ENCODE assay signal across 8 mouse cellular contexts in the genomic region with DNA sequence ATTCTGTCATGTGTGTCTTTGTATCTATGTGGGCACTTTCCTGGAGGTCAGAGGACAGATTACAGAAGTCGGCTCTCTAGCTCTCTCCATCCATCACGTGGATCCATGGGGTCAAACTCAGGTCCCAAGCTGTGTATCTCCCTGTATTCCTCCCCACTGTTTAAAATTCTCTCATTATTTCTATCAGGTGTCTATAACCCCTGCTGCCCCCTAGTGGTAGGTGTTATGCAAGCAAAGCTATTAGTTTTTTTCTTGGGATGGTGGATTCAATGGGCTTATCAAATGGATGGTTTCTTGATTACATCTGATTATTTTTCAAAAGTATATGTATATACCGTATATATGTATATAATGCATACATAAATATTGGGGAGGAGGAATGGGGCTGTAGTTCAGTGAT. TPM values are rescaled to one million over a fixed set of nuclear protein-coding genes. Genes with fewer than 3 reads are reported as not detected.
DNase-seq lines count a peak whose midpoint lies in the region; ATAC-seq lines count a peak whose summit lies in the region.

No protein-coding gene starts in this region.

- no peak for ATAC-seq in granulocyte monocyte progenitor cell, adult 5-6 weeks (replicated peaks; ENCODE audit: poor library complexity, severe bottlenecking)

- peak; percentile 54 to 87 for DNase-seq in heart, adult 18-20 months
- no peak for DNase-seq in heart, adult 11 months
- DNase-seq in 3T3-L1 (ENCODE audit: low read depth, low spot score), result peak; percentile 82
- DNase-seq in T-cell, adult 2 months (ENCODE audit: low spot score), result peak; percentile 62
- DNase-seq in embryo, embryonic 10.5 days (ENCODE audit: low spot score), result peak; percentile 81
- peak; percentile 22 to 75 for DNase-seq in layer of hippocampus, adult 18-20 months (ENCODE audit: low spot score in 2 of 2)
- DNase-seq in naive thymus-derived CD4-positive, alpha-beta T cell, adult 2 months (ENCODE audit: low read depth), result peak; percentile 87

RNA-seq across cellular contexts. Expression of gene Rhbdd2, which starts 1.8 kb away (rescaled TPM):
- 10 to 100 TPM; 24.2 to 26.8 TPM for total RNA-seq in heart, adult 18-20 months (2021)
- 10 to 100 TPM; 83.2 to 83.9 TPM for total RNA-seq in layer of hippocampus, adult 18-20 months (2021)
- total RNA-seq in granulocyte monocyte progenitor cell, adult 5-6 weeks (2014; fragmentation: Nextera tagmentation), result 14.1 and 19.1 TPM in 2 replicates
- total RNA-seq in granulocyte monocyte progenitor cell, adult 5-6 weeks (2017), result 4.3 and 8.2 TPM in 2 replicates

RNA-seq across cellular contexts. Expression of gene Por, which starts 39.2 kb away (rescaled TPM):
- total RNA-seq in heart, adult 18-20 months (2021), result 10 to 100 TPM; 66.4 to 82.7 TPM
- total RNA-seq in layer of hippocampus, adult 18-20 months (2021), result 100 to 1,000 TPM; 102 to 109 TPM
- 26.7 and 34.3 TPM in 2 replicates for total RNA-seq in granulocyte monocyte progenitor cell, adult 5-6 weeks (2014; fragmentation: Nextera tagmentation)
- 20.6 and 28.7 TPM in 2 replicates for total RNA-seq in granulocyte monocyte progenitor cell, adult 5-6 weeks (2017)

RNA-seq across cellular contexts. Expression of gene Ccl24, which starts 57.7 kb away (rescaled TPM):
- total RNA-seq in heart, adult 18-20 months (2021), result 1 to 10 TPM; 2.3 to 2.7 TPM
- under 1 TPM in 1 of 2 experiments, not detected in 1; 0.67 TPM for total RNA-seq in layer of hippocampus, adult 18-20 months (2021)
- total RNA-seq in granulocyte monocyte progenitor cell, adult 5-6 weeks (2014; fragmentation: Nextera tagmentation), result 2.3 and 3.9 TPM in 2 replicates
- 1.4 TPM in 1 of 2 replicates, not detected in the other for total RNA-seq in granulocyte monocyte progenitor cell, adult 5-6 weeks (2017)
